Mouse (Mus musculus): ENCODE measurements around the gene Gadd45b. TPM values are rescaled to one million over a fixed set of nuclear protein-coding genes. Genes with fewer than 3 reads are reported as not detected.

The Gadd45b gene
- polyA plus RNA-seq, 1 experiment from 2014 or later: 17.1 TPM

- H3K4me1 ChIP-seq: peaks cover 33% of the 10 kb centered on the region
- H3K36me3 ChIP-seq: no peaks in the 10 kb centered on the region
- H3K27ac ChIP-seq: peak overlapping the region; percentile 24; the same call in 1 of the 2 replicates
- H3K4me3 ChIP-seq: no peak overlapping the region
- no peaks in the 10 kb centered on the region for H3K9me3 ChIP-seq
- H3K27me3 ChIP-seq (ENCODE audit: insufficient read depth, poor library complexity, severe bottlenecking): no peaks in the 10 kb centered on the region
- WGBS: 81% methylated on average over 15 of the region's 15 CpGs
- DNase-seq (ENCODE audit: low spot score): no peak
These were observed 41.7 kb downstream of the Gadd45b start for GRCm38 (mm10) chr10:80971533-80971932.

DNA sequence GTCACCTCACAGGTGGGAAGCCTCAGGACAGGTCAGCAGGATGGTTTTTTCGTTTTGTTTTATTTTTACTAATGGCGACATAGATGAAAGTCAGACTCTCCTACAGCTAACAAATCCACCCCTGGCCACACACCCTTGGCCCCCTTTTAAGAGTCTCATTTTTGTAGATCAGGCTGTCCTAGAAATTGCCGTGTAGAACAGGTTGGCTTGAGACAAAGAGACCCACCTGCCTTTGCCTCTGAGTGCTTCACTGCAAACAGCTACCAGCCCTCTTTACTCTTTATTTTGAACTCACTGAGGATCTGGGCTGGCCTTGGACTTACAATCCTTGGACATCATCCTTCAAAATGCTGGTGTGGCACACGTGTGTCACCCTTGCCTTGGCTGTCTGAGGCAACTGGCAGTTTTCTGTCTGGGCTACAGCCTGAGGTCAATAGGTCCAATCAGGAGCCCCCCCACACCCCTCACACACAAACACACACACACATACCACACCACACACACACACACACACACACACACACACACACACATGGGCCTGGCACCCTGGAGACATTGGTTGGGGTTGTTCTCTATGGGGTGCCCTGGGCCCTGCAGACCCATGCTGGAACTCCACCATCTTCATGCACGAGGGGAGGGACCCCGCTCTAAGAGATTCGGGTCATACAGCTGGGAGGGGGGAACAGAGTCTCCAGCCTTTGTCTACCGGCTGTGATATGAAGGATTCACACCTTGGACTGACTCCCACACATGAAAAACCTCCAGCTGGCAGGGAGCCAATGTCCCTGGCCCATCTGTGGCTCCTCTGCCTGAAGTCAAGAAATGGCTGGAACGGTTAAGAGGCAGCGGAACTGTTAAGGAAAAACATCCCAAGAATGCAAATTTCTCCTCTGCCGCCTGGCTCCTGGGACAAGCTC lies 42.5 kb downstream of the Gadd45b start:
- Histone ChIP-seq H3K27ac (peak overlapping the region; percentile 59), H3K4me1 (peaks cover 30% of the 10 kb centered on the region), H3K36me3 (no peaks in the 10 kb centered on the region), H3K27me3 (ENCODE audit: insufficient read depth, poor library complexity, severe bottlenecking) (no peaks in the 10 kb centered on the region), H3K4me3 (no peak overlapping the region), H3K9me3 (no peaks in the 10 kb centered on the region)
- WGBS: 46% methylated on average over 11 of the region's 11 CpGs
- no peak for DNase-seq (ENCODE audit: low spot score)

DNA sequence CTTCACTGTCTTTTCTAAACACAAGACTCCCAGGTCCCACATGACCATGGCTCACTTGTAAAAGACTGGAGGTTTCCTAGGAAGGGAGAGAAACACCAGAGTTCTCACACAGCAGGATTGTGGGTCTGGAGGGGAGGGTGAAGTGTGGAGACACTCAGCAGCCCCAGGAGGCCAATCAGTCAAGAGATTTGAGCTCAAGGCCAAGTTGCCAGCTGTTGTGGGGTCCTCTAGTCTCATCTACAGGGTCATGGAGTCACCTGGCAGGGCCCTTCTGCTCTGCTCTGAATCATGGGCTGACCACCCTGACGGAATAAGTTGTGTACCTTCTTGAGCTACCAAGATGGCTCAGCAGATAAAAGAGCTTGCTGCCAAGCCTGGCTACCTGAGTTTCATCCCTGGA lies 43.8 kb downstream of the Gadd45b start:
- DNase-seq (ENCODE audit: low spot score): no peak
- Histone ChIP-seq H3K27ac (no peak overlapping the region), H3K36me3 (no peaks in the 10 kb centered on the region), H3K9me3 (no peaks in the 10 kb centered on the region), H3K4me3 (no peak overlapping the region), H3K4me1 (peaks cover 26% of the 10 kb centered on the region), H3K27me3 (ENCODE audit: insufficient read depth, poor library complexity, severe bottlenecking) (no peaks in the 10 kb centered on the region)
- WGBS: 68% methylated on average over 1 of the region's 1 CpGs

DNA sequence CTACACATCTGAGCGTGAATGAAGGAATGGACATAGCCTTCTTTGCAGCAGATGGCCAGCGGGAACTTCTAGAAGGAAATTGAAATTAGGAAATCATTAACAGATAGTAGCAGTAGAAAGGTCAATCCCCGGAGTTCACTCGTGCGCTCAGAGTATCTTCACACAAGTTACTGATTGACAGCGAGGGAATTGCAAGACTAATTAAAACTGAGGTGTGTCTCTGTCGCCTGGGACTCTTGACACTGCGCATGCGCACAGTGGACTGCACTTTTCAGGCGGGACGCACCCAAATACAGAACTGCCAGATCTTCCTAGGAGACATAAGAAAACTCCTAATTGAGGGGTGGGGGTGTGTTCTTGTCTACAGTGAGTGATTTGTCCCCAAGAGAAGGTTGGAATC lies 45.6 kb downstream of the Gadd45b start:
- Histone ChIP-seq H3K27me3 (ENCODE audit: insufficient read depth, poor library complexity, severe bottlenecking) (no peaks in the 10 kb centered on the region), H3K4me1 (peaks cover 26% of the 10 kb centered on the region), H3K4me3 (no peak overlapping the region), H3K9me3 (no peaks in the 10 kb centered on the region), H3K36me3 (no peaks in the 10 kb centered on the region), H3K27ac (no peak overlapping the region)
- no peak for DNase-seq (ENCODE audit: low spot score)
- WGBS: 88% methylated on average over 11 of the region's 11 CpGs

- WGBS: 63% methylated on average over 7 of the region's 7 CpGs
- DNase-seq (ENCODE audit: low spot score): no peak
- Histone ChIP-seq H3K36me3 (no peaks in the 10 kb centered on the region), H3K9me3 (no peaks in the 10 kb centered on the region), H3K27me3 (ENCODE audit: insufficient read depth, poor library complexity, severe bottlenecking) (peaks cover 30% of the 10 kb centered on the region), H3K27ac (no peak overlapping the region), H3K4me3 (no peak overlapping the region), H3K4me1 (peaks cover 13% of the 10 kb centered on the region)
These were observed 51.8 kb downstream of the Gadd45b start for GRCm38 (mm10) chr10:80981564-80982112.

Other genes starting within 250 kb of the Gadd45b start
- gene Mob3a, start 228.1 kb upstream of the Gadd45b start, polyA plus RNA-seq (2016; fragmentation: Nextera tagmentation; extraction: Ambion mirVana): 54.8 and 56.8 TPM in 2 replicates
- 12.8 and 14.4 TPM in 2 replicates for gene Izumo4, start 227.9 kb upstream of the Gadd45b start, polyA plus RNA-seq (2016; fragmentation: Nextera tagmentation; extraction: Ambion mirVana)
- 53.1 and 60.4 TPM in 2 replicates for gene Ap3d1, start 187.8 kb upstream of the Gadd45b start, polyA plus RNA-seq (2016; fragmentation: Nextera tagmentation; extraction: Ambion mirVana)
- 25.6 and 26.1 TPM in 2 replicates for gene Dot1l, start 174.9 kb upstream of the Gadd45b start, polyA plus RNA-seq (2016; fragmentation: Nextera tagmentation; extraction: Ambion mirVana)
- gene Sf3a2, start 131.9 kb upstream of the Gadd45b start, polyA plus RNA-seq (2016; fragmentation: Nextera tagmentation; extraction: Ambion mirVana): 70.6 and 84.1 TPM in 2 replicates
- 116 and 151 TPM in 2 replicates for gene Plekhj1, start 131.4 kb upstream of the Gadd45b start, polyA plus RNA-seq (2016; fragmentation: Nextera tagmentation; extraction: Ambion mirVana)
- gene Amh, start 124.8 kb upstream of the Gadd45b start, polyA plus RNA-seq (2016; fragmentation: Nextera tagmentation; extraction: Ambion mirVana): not detected in 2 replicates
- gene Jsrp1, start 116.6 kb upstream of the Gadd45b start, polyA plus RNA-seq (2016; fragmentation: Nextera tagmentation; extraction: Ambion mirVana): 7.9 and 8.8 TPM in 2 replicates
- gene Oaz1, start 103.4 kb upstream of the Gadd45b start, polyA plus RNA-seq (2016; fragmentation: Nextera tagmentation; extraction: Ambion mirVana): 2,064 and 2,176 TPM in 2 replicates
- gene Lingo3, start 86.0 kb upstream of the Gadd45b start, polyA plus RNA-seq (2016; fragmentation: Nextera tagmentation; extraction: Ambion mirVana): 0.14 and 0.43 TPM in 2 replicates
- 200 and 266 TPM in 2 replicates for gene Lsm7, start 74.9 kb upstream of the Gadd45b start, polyA plus RNA-seq (2016; fragmentation: Nextera tagmentation; extraction: Ambion mirVana)
- 32.1 and 34.6 TPM in 2 replicates for gene Sppl2b, start 74.8 kb upstream of the Gadd45b start, polyA plus RNA-seq (2016; fragmentation: Nextera tagmentation; extraction: Ambion mirVana)
- gene Tmprss9, start 58.2 kb upstream of the Gadd45b start, polyA plus RNA-seq (2016; fragmentation: Nextera tagmentation; extraction: Ambion mirVana): not detected in 2 replicates
- gene Timm13, start 29.1 kb upstream of the Gadd45b start, polyA plus RNA-seq (2016; fragmentation: Nextera tagmentation; extraction: Ambion mirVana): 348 and 363 TPM in 2 replicates
- 39.7 and 47.3 TPM in 2 replicates for gene Lmnb2, start 11.8 kb upstream of the Gadd45b start, polyA plus RNA-seq (2016; fragmentation: Nextera tagmentation; extraction: Ambion mirVana)
- 1.5 and 2.1 TPM in 2 replicates for gene Gng7, start 84.9 kb downstream of the Gadd45b start, polyA plus RNA-seq (2016; fragmentation: Nextera tagmentation; extraction: Ambion mirVana)
- gene Diras1, start 95.6 kb downstream of the Gadd45b start, polyA plus RNA-seq (2016; fragmentation: Nextera tagmentation; extraction: Ambion mirVana): 0.08 and 0.11 TPM in 2 replicates
- 8.9 and 10.7 TPM in 2 replicates for gene Slc39a3, start 107.4 kb downstream of the Gadd45b start, polyA plus RNA-seq (2016; fragmentation: Nextera tagmentation; extraction: Ambion mirVana)
- 197 and 226 TPM in 2 replicates for gene Sgta, start 130.1 kb downstream of the Gadd45b start, polyA plus RNA-seq (2016; fragmentation: Nextera tagmentation; extraction: Ambion mirVana)
- 58.0 and 73.9 TPM in 2 replicates for gene Thop1, start 140.0 kb downstream of the Gadd45b start, polyA plus RNA-seq (2016; fragmentation: Nextera tagmentation; extraction: Ambion mirVana)
- gene Creb3l3, start 168.8 kb downstream of the Gadd45b start, polyA plus RNA-seq (2016; fragmentation: Nextera tagmentation; extraction: Ambion mirVana): 0.43 and 2.4 TPM in 2 replicates
- 173 and 196 TPM in 2 replicates for gene Map2k2, start 175.8 kb downstream of the Gadd45b start, polyA plus RNA-seq (2016; fragmentation: Nextera tagmentation; extraction: Ambion mirVana)
- gene Zbtb7a, start 205.1 kb downstream of the Gadd45b start, polyA plus RNA-seq (2016; fragmentation: Nextera tagmentation; extraction: Ambion mirVana): 17.6 and 18.6 TPM in 2 replicates
- 53.5 and 62.2 TPM in 2 replicates for gene Pias4, start 237.8 kb downstream of the Gadd45b start, polyA plus RNA-seq (2016; fragmentation: Nextera tagmentation; extraction: Ambion mirVana)
- gene Eef2, start 246.6 kb downstream of the Gadd45b start, polyA plus RNA-seq (2016; fragmentation: Nextera tagmentation; extraction: Ambion mirVana): 447 and 460 TPM in 2 replicates

Measured in heart, embryonic 10.5 days (tissue).